Mouse (Mus musculus) heart, embryonic 16.5 days (tissue): Measurements from ENCODE around the gene Pam. TPM values are rescaled to one million over a fixed set of nuclear protein-coding genes. Genes with fewer than 3 reads are reported as not detected.

ENCODE experiments used
- ATAC-seq: fragments of 200-750 bp; cut with Nextera tagmentation; replicated peaks from 2 replicates; pipeline ENCODE4 v1.8.0; 2017; ENCODE audit warnings: moderate number of reproducible peaks; ENCODE audit not compliant: insufficient read depth, low FRiP score; ENCODE audit errors: extremely low read depth
- H3K27ac ChIP-seq: fragments of 300-500 bp; sonication (generic); 2 replicates; pipeline ENCODE4 v1.5.1; 2014; ENCODE audit warnings: mild to moderate bottlenecking, low read length, control low read depth, moderate library complexity
- H3K27me3 ChIP-seq: fragments of 300-500 bp; sonication (generic); 2 replicates; pipeline ENCODE4 v1.6.1; 2014; ENCODE audit warnings: low read length, mixed read lengths; ENCODE audit not compliant: control insufficient read depth, insufficient read depth
- H3K36me3 ChIP-seq: fragments of 300-500 bp; sonication (generic); 2 replicates; pipeline ENCODE4 v1.6.1; 2014; ENCODE audit not compliant: control insufficient read depth, insufficient read depth
- H3K4me1 ChIP-seq: fragments of 300-500 bp; sonication (generic); 2 replicates; pipeline ENCODE4 v1.6.1; 2014; ENCODE audit warnings: low read length, mixed read lengths; ENCODE audit not compliant: control insufficient read depth, insufficient read depth
- H3K4me2 ChIP-seq: fragments of 300-500 bp; sonication (generic); 2 replicates; pipeline ENCODE4 v1.6.1; 2014; ENCODE audit warnings: low read depth, mild to moderate bottlenecking, control low read depth, low read length
- H3K4me3 ChIP-seq: fragments of 300-500 bp; sonication (generic); 2 replicates; pipeline ENCODE4 v1.5.1; 2014; ENCODE audit warnings: mild to moderate bottlenecking, control low read depth, low read length
- H3K9ac ChIP-seq: fragments of 300-500 bp; sonication (generic); 2 replicates; pipeline ENCODE4 v1.6.1; 2014; ENCODE audit warnings: low read length, control low read depth
- H3K9me3 ChIP-seq: fragments of 300-500 bp; sonication (generic); replicated peaks from 2 replicates; pipeline ENCODE4 v1.6.1; 2016; ENCODE audit warnings: low read length; ENCODE audit not compliant: control insufficient read depth
- WGBS: fragments of 180-500 bp; shearing (Covaris S2); extraction: QIAGEN DNeasy Blood & Tissue Kit; methylation state at CpG from one replicate; pipeline ENCODE4 v1.1.7; 2014; 5-methylcytosine and 5-hydroxymethylcytosine counted together
- polyA plus RNA-seq: library from polyadenylated mRNA; unstranded; fragments of >200 nt; fragmentation: Nextera tagmentation; extraction: Ambion mirVana; gene quantifications from 2 replicates; pipeline ENCODE4 v1.2.1, GENCODE M21; 2015

The Pam gene
- polyA plus RNA-seq, 1 experiment from 2014 or later = 434 TPM

- Histone ChIP-seq H3K27me3 (no peaks in the 10 kb centered on the region), H3K4me3 (no peak overlapping the region), H3K9me3 (no peaks in the 10 kb centered on the region), H3K4me2 (no peak overlapping the region), H3K4me1 (no peaks in the 10 kb centered on the region), H3K36me3 (no peaks in the 10 kb centered on the region), H3K27ac (no peak overlapping the region), H3K9ac (no peak overlapping the region)
- no peak for ATAC-seq
- WGBS = 77% methylated on average over 6 of the region's 6 CpGs
These were observed 24.1 kb upstream of the Pam start for GRCm38 (mm10) chr1:98119595-98119994.

- H3K9ac ChIP-seq = no peak overlapping the region
- 57% methylated on average over 2 of the region's 2 CpGs for WGBS
- peaks cover 6% of the 10 kb centered on the region for H3K9me3 ChIP-seq
- no peak overlapping the region for H3K4me2 ChIP-seq
- H3K27me3 ChIP-seq = no peaks in the 10 kb centered on the region
- H3K36me3 ChIP-seq = no peaks in the 10 kb centered on the region
- no peak for ATAC-seq
- no peak overlapping the region for H3K27ac ChIP-seq
- H3K4me1 ChIP-seq = no peaks in the 10 kb centered on the region
- no peak overlapping the region for H3K4me3 ChIP-seq
These were observed 12.2 kb upstream of the Pam start for GRCm38 (mm10) chr1:98107599-98107998.

GRCm38 (mm10) chr1:98099441-98099840, 4.0 kb upstream of the Pam start:
- H3K9ac ChIP-seq = no peak overlapping the region
- no peaks in the 10 kb centered on the region for H3K27me3 ChIP-seq
- H3K4me1 ChIP-seq = peaks cover 7% of the 10 kb centered on the region
- no peaks in the 10 kb centered on the region for H3K36me3 ChIP-seq
- no peak for ATAC-seq
- 71% methylated on average over 4 of the region's 4 CpGs for WGBS
- H3K27ac ChIP-seq = no peak overlapping the region
- no peak overlapping the region for H3K4me2 ChIP-seq
- H3K9me3 ChIP-seq = peaks cover 6% of the 10 kb centered on the region
- H3K4me3 ChIP-seq = no peak overlapping the region

- 93% methylated on average over 11 of the region's 11 CpGs for WGBS
- no peak overlapping the region for H3K4me3 ChIP-seq
- no peak for ATAC-seq
- H3K27me3 ChIP-seq = no peaks in the 10 kb centered on the region
- H3K9ac ChIP-seq = no peak overlapping the region
- peaks cover 7% of the 10 kb centered on the region for H3K4me1 ChIP-seq
- H3K9me3 ChIP-seq = peaks cover 5% of the 10 kb centered on the region
- no peak overlapping the region for H3K27ac ChIP-seq
- no peak overlapping the region for H3K4me2 ChIP-seq
- H3K36me3 ChIP-seq = no peaks in the 10 kb centered on the region
These were observed 2.7 kb upstream of the Pam start for GRCm38 (mm10) chr1:98097957-98098729.

- ATAC-seq = no peak
- Histone ChIP-seq H3K4me3 (no peak overlapping the region), H3K36me3 (no peaks in the 10 kb centered on the region), H3K27me3 (no peaks in the 10 kb centered on the region), H3K4me2 (peak overlapping the region; percentile 90), H3K27ac (no peak overlapping the region), H3K9ac (peak overlapping the region; percentile 84; the same call in 1 of the 2 replicates), H3K4me1 (peaks cover 7% of the 10 kb centered on the region), H3K9me3 (no peaks in the 10 kb centered on the region)
- WGBS = 38% methylated on average over 1 of the region's 1 CpGs
These were observed 1.0 kb upstream of the Pam start for GRCm38 (mm10) chr1:98096396-98096935.

- H3K4me3 ChIP-seq = peak overlapping the region; percentile 88
- H3K4me2 ChIP-seq = peak overlapping the region; percentile 90
- H3K27me3 ChIP-seq = no peaks in the 10 kb centered on the region
- H3K9me3 ChIP-seq = no peaks in the 10 kb centered on the region
- no peaks in the 10 kb centered on the region for H3K36me3 ChIP-seq
- no peak for ATAC-seq
- H3K27ac ChIP-seq = peak overlapping the region; percentile 96
- 22% methylated on average over 9 of the region's 9 CpGs for WGBS
- H3K4me1 ChIP-seq = peaks cover 7% of the 10 kb centered on the region
- peak overlapping the region; percentile 84 for H3K9ac ChIP-seq
These were observed 515 bp upstream of the Pam start for GRCm38 (mm10) chr1:98095991-98096330.

GRCm38 (mm10) chr1:98094811-98095245, 618 bp downstream of the Pam start:
- peak; percentile 38 for ATAC-seq
- peak overlapping the region; percentile 88 for H3K4me3 ChIP-seq
- 1% methylated on average over 20 of the region's 20 CpGs for WGBS
- no peaks in the 10 kb centered on the region for H3K36me3 ChIP-seq
- H3K9ac ChIP-seq = peak overlapping the region; percentile 84
- H3K27ac ChIP-seq = peak overlapping the region; percentile 96
- no peaks in the 10 kb centered on the region for H3K27me3 ChIP-seq
- peak overlapping the region; percentile 90 for H3K4me2 ChIP-seq
- no peaks in the 10 kb centered on the region for H3K9me3 ChIP-seq
- peaks cover 7% of the 10 kb centered on the region for H3K4me1 ChIP-seq

GRCm38 (mm10) chr1:98089336-98089975, 6.0 kb downstream of the Pam start:
- H3K4me2 ChIP-seq = no peak overlapping the region
- WGBS = 86% methylated on average over 5 of the region's 5 CpGs
- no peaks in the 10 kb centered on the region for H3K9me3 ChIP-seq
- H3K36me3 ChIP-seq = no peaks in the 10 kb centered on the region
- no peak for ATAC-seq
- no peaks in the 10 kb centered on the region for H3K27me3 ChIP-seq
- H3K4me3 ChIP-seq = no peak overlapping the region
- H3K9ac ChIP-seq = no peak overlapping the region
- peaks cover 15% of the 10 kb centered on the region for H3K4me1 ChIP-seq
- no peak overlapping the region for H3K27ac ChIP-seq

GRCm38 (mm10) chr1:98086456-98086855, 9.0 kb downstream of the Pam start:
- WGBS = 58% methylated on average over 3 of the region's 3 CpGs
- Histone ChIP-seq H3K36me3 (no peaks in the 10 kb centered on the region), H3K9ac (no peak overlapping the region), H3K4me3 (no peak overlapping the region), H3K9me3 (no peaks in the 10 kb centered on the region), H3K4me2 (no peak overlapping the region), H3K27me3 (no peaks in the 10 kb centered on the region), H3K27ac (no peak overlapping the region), H3K4me1 (peaks cover 34% of the 10 kb centered on the region)
- ATAC-seq = no peak
